Mouse (Mus musculus): ENCODE results near the gene Ptgir. TPM values are rescaled to one million over a fixed set of nuclear protein-coding genes. Genes with fewer than 3 reads are reported as not detected.

The Ptgir gene
- polyA plus RNA-seq, 1 experiment from 2014 or later, result 2.3 TPM

GRCm38 (mm10) chr7:16893612-16894011 lies 12.7 kb upstream of the Ptgir start:
- WGBS, result 10% methylated on average over 6 of the region's 6 CpGs
- ATAC-seq (replicated peaks; ENCODE audit: low FRiP score, low TSS enrichment, low read depth), result no peak

GRCm38 (mm10) chr7:16894279-16894678 lies 12.0 kb upstream of the Ptgir start:
- H3K4me2 ChIP-seq (ENCODE audit: low read length), result peak overlapping the region; percentile 51; the same call in 1 of the 2 replicates
- H3K4me1 ChIP-seq (replicated peaks; ENCODE audit: control insufficient read depth, insufficient read depth, low read length), result peaks cover 24% of the 10 kb centered on the region
- H3K27ac ChIP-seq (ENCODE audit: low read depth), result no peak overlapping the region
- H3K4me3 ChIP-seq (ENCODE audit: low read depth, low read length), result no peak overlapping the region
- peaks cover 7% of the 10 kb centered on the region; the same call in 1 of the 2 replicates for H3K27me3 ChIP-seq (replicated peaks; ENCODE audit: control insufficient read depth, insufficient read depth, low read length)
- H3K36me3 ChIP-seq (ENCODE audit: control insufficient read depth, insufficient read depth, low read length), result no peaks in the 10 kb centered on the region
- H3K9ac ChIP-seq (ENCODE audit: low read length), result no peak overlapping the region
- H3K9me3 ChIP-seq (ENCODE audit: control insufficient read depth, low read length), result no peaks in the 10 kb centered on the region
- whole genome bisulfite sequencing, result 8% methylated on average over 4 of the region's 4 CpGs
- ATAC-seq (replicated peaks; ENCODE audit: low FRiP score, low TSS enrichment, low read depth) (no peak), DNase-seq (ENCODE audit: low spot score) (no peak)

More at GRCm38 (mm10) chr7:16893612-16894011, 12.7 kb upstream of the Ptgir start:
- Histone ChIP-seq H3K4me1 (replicated peaks; ENCODE audit: control insufficient read depth, insufficient read depth, low read length) (peaks cover 24% of the 10 kb centered on the region), H3K36me3 (ENCODE audit: control insufficient read depth, insufficient read depth, low read length) (no peaks in the 10 kb centered on the region), H3K9me3 (ENCODE audit: control insufficient read depth, low read length) (no peaks in the 10 kb centered on the region), H3K27ac (ENCODE audit: low read depth) (no peak overlapping the region), H3K4me3 (ENCODE audit: low read depth, low read length) (no peak overlapping the region), H3K4me2 (ENCODE audit: low read length) (no peak overlapping the region; the same call in 1 of the 2 replicates), H3K9ac (ENCODE audit: low read length) (no peak overlapping the region), H3K27me3 (replicated peaks; ENCODE audit: control insufficient read depth, insufficient read depth, low read length) (peaks cover 7% of the 10 kb centered on the region; the same call in 1 of the 2 replicates)
- no peak for DNase-seq (ENCODE audit: low spot score)

GRCm38 (mm10) chr7:16895000-16895399 lies 11.3 kb upstream of the Ptgir start:
- Histone ChIP-seq H3K4me3 (ENCODE audit: low read depth, low read length) (peak overlapping the region; percentile 22), H3K9ac (ENCODE audit: low read length) (0 out of 2 replicates have a peak overlapping the region, but pooled peaks have one; percentile 7), H3K4me1 (replicated peaks; ENCODE audit: control insufficient read depth, insufficient read depth, low read length) (peaks cover 21% of the 10 kb centered on the region), H3K9me3 (ENCODE audit: control insufficient read depth, low read length) (no peaks in the 10 kb centered on the region), H3K36me3 (ENCODE audit: control insufficient read depth, insufficient read depth, low read length) (no peaks in the 10 kb centered on the region), H3K27me3 (replicated peaks; ENCODE audit: control insufficient read depth, insufficient read depth, low read length) (peaks cover 7% of the 10 kb centered on the region; the same call in 1 of the 2 replicates), H3K27ac (ENCODE audit: low read depth) (0 out of 2 replicates have a peak overlapping the region, but pooled peaks have one; percentile 27), H3K4me2 (ENCODE audit: low read length) (peak overlapping the region; percentile 51)
- DNase-seq (ENCODE audit: low spot score) (peak; percentile 88), ATAC-seq (replicated peaks; ENCODE audit: low FRiP score, low TSS enrichment, low read depth) (no peak; the same call in 1 of the 2 replicates)
- under 1% methylated on average over 24 of the region's 24 CpGs for WGBS

- WGBS, result 23% methylated on average over 10 of the region's 10 CpGs
- H3K36me3 ChIP-seq (ENCODE audit: control insufficient read depth, insufficient read depth, low read length), result no peaks in the 10 kb centered on the region
- H3K4me2 ChIP-seq (ENCODE audit: low read length), result peak overlapping the region; percentile 51
- H3K9me3 ChIP-seq (ENCODE audit: control insufficient read depth, low read length), result no peaks in the 10 kb centered on the region
- DNase-seq (ENCODE audit: low spot score) (no peak), ATAC-seq (replicated peaks; ENCODE audit: low FRiP score, low TSS enrichment, low read depth) (no peak)
- H3K27me3 ChIP-seq (replicated peaks; ENCODE audit: control insufficient read depth, insufficient read depth, low read length), result peaks cover 7% of the 10 kb centered on the region; the same call in 1 of the 2 replicates
- 0 out of 2 replicates have a peak overlapping the region, but pooled peaks have one; percentile 7 for H3K9ac ChIP-seq (ENCODE audit: low read length)
- peaks cover 24% of the 10 kb centered on the region for H3K4me1 ChIP-seq (replicated peaks; ENCODE audit: control insufficient read depth, insufficient read depth, low read length)
- H3K27ac ChIP-seq (ENCODE audit: low read depth), result 0 out of 2 replicates have a peak overlapping the region, but pooled peaks have one; percentile 27
- H3K4me3 ChIP-seq (ENCODE audit: low read depth, low read length), result peak overlapping the region; percentile 22
These were observed 10.8 kb upstream of the Ptgir start for GRCm38 (mm10) chr7:16895511-16895910.

- no peaks in the 10 kb centered on the region for H3K36me3 ChIP-seq (ENCODE audit: control insufficient read depth, insufficient read depth, low read length)
- H3K4me3 ChIP-seq (ENCODE audit: low read depth, low read length), result no peak overlapping the region
- ATAC-seq (replicated peaks; ENCODE audit: low FRiP score, low TSS enrichment, low read depth) (no peak), DNase-seq (ENCODE audit: low spot score) (no peak)
- no peak overlapping the region for H3K9ac ChIP-seq (ENCODE audit: low read length)
- H3K4me2 ChIP-seq (ENCODE audit: low read length), result no peak overlapping the region
- 35% methylated on average over 5 of the region's 5 CpGs for WGBS
- no peaks in the 10 kb centered on the region for H3K27me3 ChIP-seq (replicated peaks; ENCODE audit: control insufficient read depth, insufficient read depth, low read length)
- H3K4me1 ChIP-seq (replicated peaks; ENCODE audit: control insufficient read depth, insufficient read depth, low read length), result peaks cover 26% of the 10 kb centered on the region
- H3K27ac ChIP-seq (ENCODE audit: low read depth), result no peak overlapping the region
- H3K9me3 ChIP-seq (ENCODE audit: control insufficient read depth, low read length), result no peaks in the 10 kb centered on the region
These were observed 5.8 kb upstream of the Ptgir start for GRCm38 (mm10) chr7:16900526-16900925.

- H3K4me1 ChIP-seq (replicated peaks; ENCODE audit: control insufficient read depth, insufficient read depth, low read length), result peaks cover 52% of the 10 kb centered on the region
- no peak overlapping the region for H3K4me3 ChIP-seq (ENCODE audit: low read depth, low read length)
- ATAC-seq (replicated peaks; ENCODE audit: low FRiP score, low TSS enrichment, low read depth), result no peak
- no peaks in the 10 kb centered on the region for H3K36me3 ChIP-seq (ENCODE audit: control insufficient read depth, insufficient read depth, low read length)
- WGBS, result 81% methylated on average over 2 of the region's 2 CpGs
- no peaks in the 10 kb centered on the region for H3K9me3 ChIP-seq (ENCODE audit: control insufficient read depth, low read length)
- no peak for DNase-seq (ENCODE audit: low spot score)
- H3K4me2 ChIP-seq (ENCODE audit: low read length), result no peak overlapping the region
- no peak overlapping the region for H3K27ac ChIP-seq (ENCODE audit: low read depth)
- no peaks in the 10 kb centered on the region for H3K27me3 ChIP-seq (replicated peaks; ENCODE audit: control insufficient read depth, insufficient read depth, low read length)
- no peak overlapping the region for H3K9ac ChIP-seq (ENCODE audit: low read length)
These were observed 2.8 kb upstream of the Ptgir start for GRCm38 (mm10) chr7:16903439-16903955.

GRCm38 (mm10) chr7:16904120-16904675 lies 2.1 kb upstream of the Ptgir start:
- no peak overlapping the region for H3K9ac ChIP-seq (ENCODE audit: low read length)
- H3K4me2 ChIP-seq (ENCODE audit: low read length), result no peak overlapping the region
- peaks cover 59% of the 10 kb centered on the region for H3K4me1 ChIP-seq (replicated peaks; ENCODE audit: control insufficient read depth, insufficient read depth, low read length)
- H3K9me3 ChIP-seq (ENCODE audit: control insufficient read depth, low read length), result no peaks in the 10 kb centered on the region
- ATAC-seq (replicated peaks; ENCODE audit: low FRiP score, low TSS enrichment, low read depth), result no peak
- DNase-seq (ENCODE audit: low spot score), result no peak
- H3K36me3 ChIP-seq (ENCODE audit: control insufficient read depth, insufficient read depth, low read length), result no peaks in the 10 kb centered on the region
- WGBS, result 36% methylated on average over 8 of the region's 10 CpGs
- H3K27ac ChIP-seq (ENCODE audit: low read depth), result no peak overlapping the region
- no peak overlapping the region for H3K4me3 ChIP-seq (ENCODE audit: low read depth, low read length)
- H3K27me3 ChIP-seq (replicated peaks; ENCODE audit: control insufficient read depth, insufficient read depth, low read length), result no peaks in the 10 kb centered on the region

GRCm38 (mm10) chr7:16905491-16906021 lies 734 bp upstream of the Ptgir start:
- 34% methylated on average over 9 of the region's 9 CpGs for WGBS
- H3K4me2 ChIP-seq (ENCODE audit: low read length), result no peak overlapping the region

More at GRCm38 (mm10) chr7:16905491-16906021, 734 bp upstream of the Ptgir start:
- H3K27me3 ChIP-seq (replicated peaks; ENCODE audit: control insufficient read depth, insufficient read depth, low read length), result no peaks in the 10 kb centered on the region
- no peak overlapping the region for H3K4me3 ChIP-seq (ENCODE audit: low read depth, low read length)
- H3K9me3 ChIP-seq (ENCODE audit: control insufficient read depth, low read length), result no peaks in the 10 kb centered on the region
- no peak for DNase-seq (ENCODE audit: low spot score)
- H3K36me3 ChIP-seq (ENCODE audit: control insufficient read depth, insufficient read depth, low read length), result no peaks in the 10 kb centered on the region
- H3K4me1 ChIP-seq (replicated peaks; ENCODE audit: control insufficient read depth, insufficient read depth, low read length), result peaks cover 66% of the 10 kb centered on the region
- ATAC-seq (replicated peaks; ENCODE audit: low FRiP score, low TSS enrichment, low read depth), result no peak
- H3K9ac ChIP-seq (ENCODE audit: low read length), result no peak overlapping the region
- no peak overlapping the region; the same call in 1 of the 2 replicates for H3K27ac ChIP-seq (ENCODE audit: low read depth)
